Mouse (Mus musculus): ENCODE data around the gene Tmco2.
A peak's percentile ranks its signal among the peaks of the same experiment; 100 is the strongest.
"Not testable (repeated sequence)": the region's sequence is repeated elsewhere in the genome, so short reads cannot be mapped to it uniquely, and the experiment has no call there.

Tmco2 gene

DNA sequence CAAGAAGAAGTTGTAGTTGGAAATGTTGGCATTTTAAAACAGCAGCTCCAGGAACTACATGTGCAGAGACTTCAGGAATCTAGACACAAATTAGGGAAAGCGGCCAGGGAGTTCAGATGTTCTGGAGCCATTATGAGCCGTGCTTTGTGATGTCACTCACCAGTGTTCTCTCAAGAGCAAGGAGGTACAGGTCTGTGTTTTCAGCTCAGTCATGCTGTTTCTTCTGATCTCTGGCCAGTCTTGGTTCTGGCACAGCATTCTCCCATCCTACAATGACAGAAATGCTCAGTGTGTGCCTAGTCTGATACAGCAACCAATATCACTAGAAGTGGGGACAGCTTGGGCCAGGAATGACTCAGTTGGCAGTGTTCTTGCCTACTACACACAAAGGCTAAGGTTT, at the start of gene Tmco2:
Gene Tmco2 (minus strand): TSS at position 101 of the 400 bp plus-strand sequence.
- no peak for DNase-seq (ENCODE audit: extremely low read depth, low read depth)

DNA sequence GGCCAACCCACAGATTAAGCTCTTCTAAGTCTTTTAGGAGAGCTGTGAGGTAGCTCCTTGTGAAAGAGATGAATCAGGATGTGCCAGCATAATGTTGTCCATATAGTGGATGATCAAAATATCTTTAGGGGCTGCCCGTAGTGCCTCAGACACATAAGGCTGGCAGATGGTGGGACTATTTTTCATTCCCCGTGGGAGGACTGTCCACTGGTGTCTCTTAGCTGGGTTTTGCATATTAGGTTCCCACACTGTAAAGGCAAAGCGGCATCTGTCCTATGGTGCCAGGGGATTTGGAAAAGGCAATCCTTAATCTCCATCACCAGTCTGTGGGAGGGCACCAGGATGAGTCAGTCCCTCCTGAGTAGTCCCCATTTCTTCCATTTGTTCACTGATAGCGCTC, 5.7 kb downstream of the Tmco2 start:
- no peak for DNase-seq (ENCODE audit: extremely low read depth, low read depth)

DNA sequence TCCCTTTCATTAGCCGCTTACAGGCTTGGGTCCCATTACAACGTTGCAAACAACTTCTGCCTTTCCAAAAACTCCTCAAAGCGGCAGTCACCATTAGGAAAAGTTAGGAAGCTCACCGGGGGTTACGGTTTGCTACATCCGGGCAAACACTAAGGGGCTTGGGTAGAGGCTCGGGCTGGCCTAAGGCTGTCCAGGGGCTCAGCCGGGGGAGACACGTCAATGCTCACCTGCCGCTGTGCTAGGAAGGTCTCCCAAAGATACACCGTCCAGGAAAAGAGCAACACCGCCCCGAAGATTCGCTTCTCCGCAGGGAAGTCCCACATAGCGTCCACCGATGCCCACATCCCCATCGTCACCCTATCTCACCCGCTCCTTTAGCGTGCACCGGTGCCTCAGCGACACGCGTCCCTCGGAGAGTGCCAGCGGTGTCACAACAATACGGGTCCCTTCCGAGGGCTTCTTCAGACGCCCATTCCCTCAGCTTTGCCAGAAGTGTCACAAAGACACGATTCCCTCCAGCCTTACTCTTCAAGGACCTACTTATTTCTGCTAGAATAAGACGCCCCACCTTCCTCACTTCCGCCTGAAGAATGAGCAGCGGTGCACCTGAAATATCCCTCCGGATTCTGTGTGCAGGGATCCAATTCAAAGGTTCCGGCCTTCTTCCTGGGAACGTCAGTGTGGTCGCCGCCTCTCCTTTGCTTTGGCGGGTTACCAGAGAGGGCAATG, 11.2 kb downstream of the Tmco2 start, which contains the start of gene Zmpste24:
Gene Zmpste24 (minus strand): TSS at position 592 of the 729 bp plus-strand sequence.
- peak; percentile 99 for DNase-seq (ENCODE audit: extremely low read depth, low read depth)

DNA sequence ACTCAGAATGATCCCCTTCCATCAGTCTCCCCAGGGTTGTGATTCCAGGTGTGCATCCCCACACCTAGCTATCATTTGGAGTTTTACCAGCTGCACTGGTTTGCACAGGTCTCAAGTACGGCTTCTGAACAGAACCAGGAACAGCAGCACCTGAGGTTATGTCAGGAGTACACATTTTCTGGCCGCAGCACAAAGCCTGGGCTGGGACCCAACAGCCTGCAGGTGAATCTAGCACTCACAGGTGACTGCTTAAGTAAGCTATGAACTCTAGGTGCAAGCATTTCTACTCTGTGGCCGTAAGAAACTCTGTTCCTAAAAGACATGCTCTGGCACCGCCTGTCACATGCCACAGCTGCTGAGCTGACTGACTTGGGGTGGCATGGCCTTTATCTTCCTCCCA, 18.8 kb downstream of the Tmco2 start:
- DNase-seq (ENCODE audit: extremely low read depth, low read depth), result no peak

DNA sequence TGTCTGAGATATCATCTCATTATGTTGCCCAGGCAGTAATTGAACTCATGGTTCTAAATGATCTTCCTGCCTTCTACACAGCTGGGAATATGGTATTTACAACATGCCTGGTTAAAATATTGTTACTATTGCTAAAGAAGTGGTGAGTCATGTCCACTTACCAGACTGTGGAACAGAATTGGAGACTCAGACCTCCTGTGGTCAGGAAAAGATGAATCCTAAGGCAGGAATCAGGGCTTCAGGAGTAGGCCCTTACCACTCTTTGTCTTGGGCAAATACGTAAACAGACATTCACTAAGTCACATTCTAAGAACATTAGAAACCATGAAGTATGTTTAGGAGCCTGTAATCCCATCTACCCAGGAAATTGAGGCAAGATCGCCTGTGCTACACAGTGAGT, 20.3 kb downstream of the Tmco2 start:
- no peak for DNase-seq (ENCODE audit: extremely low read depth, low read depth)

DNA sequence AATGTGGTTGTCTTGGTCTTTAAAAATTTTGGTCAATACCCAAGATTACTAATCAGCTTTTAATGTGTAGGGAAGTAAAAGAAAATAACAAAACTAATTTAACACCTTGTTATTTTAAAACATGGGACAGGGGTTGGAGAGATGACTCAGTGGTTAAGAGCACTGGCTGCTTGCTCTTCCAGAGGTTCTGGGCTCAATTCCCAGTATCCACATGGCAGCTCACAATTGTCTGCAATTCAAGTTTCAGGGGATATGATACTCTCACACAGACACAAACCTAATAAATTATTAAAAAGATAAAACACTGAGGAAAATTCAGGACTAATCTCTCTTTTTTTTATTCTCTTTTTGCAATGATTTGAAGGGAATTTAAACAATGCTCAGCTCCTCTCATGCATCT, 24.5 kb downstream of the Tmco2 start:
- DNase-seq (ENCODE audit: extremely low read depth, low read depth), result no peak

DNA sequence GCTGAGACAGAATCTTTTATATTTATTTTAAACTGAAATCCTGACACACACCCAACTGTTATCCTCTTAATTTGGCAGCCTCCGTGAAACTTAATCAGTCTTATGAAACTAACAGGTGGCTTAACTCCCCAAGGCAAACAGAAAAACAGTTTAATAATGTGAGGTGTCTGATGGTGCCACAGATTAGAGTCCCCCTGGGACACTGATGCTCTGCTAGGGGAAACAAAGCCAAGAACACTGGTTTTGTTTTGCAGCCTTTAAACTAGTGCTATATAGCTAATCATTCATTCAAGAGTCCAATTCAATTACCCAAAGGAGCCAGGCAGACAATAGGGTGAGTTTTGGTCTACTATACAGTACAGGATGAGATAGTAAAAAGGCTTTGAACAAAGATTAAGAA, 28.6 kb downstream of the Tmco2 start:
- DNase-seq (ENCODE audit: extremely low read depth, low read depth), result no peak

DNA sequence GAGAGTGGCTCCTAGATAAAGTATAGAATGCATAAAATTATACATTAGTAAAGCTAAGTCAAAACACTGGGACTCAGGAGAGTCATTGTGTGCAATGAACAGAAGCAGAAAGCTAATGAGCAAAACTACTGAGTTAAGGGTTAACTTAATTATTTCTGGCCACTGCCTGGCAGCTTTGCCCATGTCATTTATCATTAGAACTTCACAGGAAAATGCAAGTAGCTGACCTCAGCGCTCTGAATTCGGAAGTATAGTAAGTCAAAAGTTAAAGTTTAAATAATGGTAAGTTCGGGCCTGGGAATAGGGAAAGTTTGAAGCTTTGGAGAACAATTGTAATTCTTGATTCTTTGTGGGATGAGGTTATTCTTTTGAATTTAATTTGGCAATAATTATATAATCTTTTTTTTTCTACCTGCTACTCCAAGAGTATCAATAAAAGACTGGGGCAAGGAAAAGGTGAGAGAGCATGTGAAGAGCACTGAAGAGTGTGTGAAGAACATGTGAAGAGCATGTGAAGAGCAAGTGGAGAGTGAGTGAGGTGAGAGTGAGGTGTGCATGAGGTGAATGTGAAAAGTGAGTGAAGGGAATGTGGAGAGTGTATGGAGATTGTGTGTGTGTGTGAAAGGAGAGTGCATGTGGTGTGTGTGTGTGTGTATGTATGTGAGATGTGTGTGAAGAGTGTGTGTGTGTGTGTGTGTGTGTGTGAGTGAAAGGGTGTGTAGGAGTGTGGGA, 30.9 kb downstream of the Tmco2 start:
- no peak for DNase-seq (ENCODE audit: extremely low read depth, low read depth)

DNA sequence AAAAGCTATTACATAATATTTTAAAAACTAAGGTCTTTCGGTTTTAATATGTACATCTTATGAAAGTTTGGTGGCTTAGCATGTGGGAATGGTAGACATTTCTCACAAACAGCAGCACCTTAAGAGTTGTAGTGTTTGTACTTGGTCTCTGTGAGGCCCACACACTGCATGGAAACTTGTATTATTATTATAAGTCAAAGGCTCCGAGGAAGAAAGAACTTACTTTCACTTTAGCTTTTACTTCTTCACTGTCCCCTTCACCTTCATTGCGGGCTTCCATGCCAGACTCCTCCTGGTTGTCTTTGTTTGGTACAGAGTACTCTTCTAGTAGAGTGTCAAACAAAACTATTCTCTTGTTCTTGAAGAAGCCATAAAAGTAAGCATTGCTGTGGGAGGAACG, 34.8 kb downstream of the Tmco2 start:
- no peak for DNase-seq (ENCODE audit: extremely low read depth, low read depth)

DNA sequence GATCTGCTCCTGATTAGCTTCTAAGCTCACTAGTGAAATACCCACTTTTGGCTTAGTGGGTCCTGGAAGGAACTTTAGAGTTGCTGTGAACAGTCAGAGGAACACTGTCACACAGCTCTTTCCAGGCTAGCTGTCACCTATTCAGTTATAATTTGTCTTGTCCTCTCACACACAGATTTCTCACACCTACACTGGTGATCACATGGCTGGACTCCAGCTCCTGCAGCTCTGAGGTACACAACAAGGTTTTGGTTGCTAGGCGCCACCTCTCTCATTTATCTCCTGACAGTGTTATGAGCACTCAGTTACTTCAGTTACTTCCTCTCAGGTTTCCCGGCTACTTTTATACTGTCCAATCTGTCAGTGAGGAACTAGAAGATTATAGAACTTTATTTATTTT, 43.7 kb downstream of the Tmco2 start:
- DNase-seq (ENCODE audit: extremely low read depth, low read depth), result no peak

DNA sequence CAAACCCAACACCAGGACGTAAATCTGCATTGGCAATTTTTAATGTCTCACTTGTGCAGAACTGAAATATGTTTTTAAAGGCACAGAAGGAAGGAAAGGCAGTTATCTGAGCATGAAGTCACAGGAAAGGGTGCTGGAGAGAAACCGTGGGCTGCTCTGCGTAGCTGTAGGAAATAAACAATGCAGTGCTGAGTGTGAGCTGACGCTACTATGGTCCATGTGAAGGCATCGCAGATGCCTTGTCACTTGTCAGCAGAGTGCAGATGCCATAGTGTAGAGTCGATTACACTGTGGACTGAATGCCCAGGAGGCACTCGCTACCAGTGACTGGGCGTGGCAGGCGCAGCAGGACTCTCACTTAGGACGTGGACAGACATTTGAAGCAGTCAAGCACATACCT, 49.8 kb downstream of the Tmco2 start:
- not testable (repeated sequence) for DNase-seq (ENCODE audit: extremely low read depth, low read depth)

DNA sequence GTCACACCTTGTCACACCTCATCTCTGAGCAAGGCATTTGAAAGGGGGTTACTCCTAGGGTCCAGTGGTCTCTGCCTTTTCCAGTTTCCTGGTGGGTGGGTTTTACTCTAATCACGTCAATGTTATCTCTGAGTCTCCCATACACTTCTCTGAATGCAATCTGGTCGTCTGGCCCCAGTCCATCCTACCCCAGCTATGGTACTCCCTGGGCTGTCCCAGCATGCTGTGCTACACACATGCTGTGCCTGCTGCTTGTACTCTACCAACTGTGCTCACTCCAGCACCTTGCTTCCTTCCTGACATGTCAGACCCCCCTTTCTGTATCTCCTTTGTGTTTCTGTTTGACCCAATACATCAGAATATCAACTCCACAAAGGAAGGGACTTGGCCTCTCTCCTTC, 52.0 kb downstream of the Tmco2 start:
- no peak for DNase-seq (ENCODE audit: extremely low read depth, low read depth)

DNA sequence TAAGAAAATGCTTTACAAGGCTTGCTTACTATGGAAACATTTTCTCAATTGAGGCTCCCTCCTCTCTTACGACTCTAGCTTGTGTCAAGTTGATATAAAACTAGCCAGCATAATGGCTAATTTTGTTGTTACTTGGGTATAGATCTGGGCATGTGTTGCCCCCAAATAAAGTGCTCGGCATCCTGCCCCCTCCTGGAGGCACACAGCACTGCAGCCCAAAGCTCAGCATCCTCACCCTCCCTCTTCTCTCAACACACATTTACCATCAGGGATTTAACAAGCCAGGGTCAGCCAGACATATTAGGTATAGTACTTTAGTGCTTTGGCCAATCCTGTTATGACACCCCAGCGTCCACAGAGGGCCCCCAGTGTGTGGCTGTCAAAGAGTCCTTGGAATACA, 52.7 kb downstream of the Tmco2 start:
- no peak for DNase-seq (ENCODE audit: extremely low read depth, low read depth)

All from MEL-GATA-1-ER (cell line).